Mouse (Mus musculus) embryonic fibroblast, embryonic 13.5 days (primary cell): ENCODE data around the gene Amz2.

Experiments
- CTCF ChIP-seq: IDR thresholded peaks from 2 replicates; pipeline ENCODE4 v1.5.1; 2011; ENCODE audit warnings: mild to moderate bottlenecking, control low read depth, low read length, moderate library complexity, borderline replicate concordance; ENCODE audit not compliant: insufficient read depth
- POLR2A ChIP-seq: IDR thresholded peaks from 2 replicates; pipeline ENCODE4 v1.6.1; 2011; ENCODE audit warnings: low read depth, mild to moderate bottlenecking, control low read depth, low read length, moderate library complexity

GRCm38 (mm10) chr11:109445438-109446035, 19.8 kb downstream of the Amz2 start:
- TF ChIP-seq POLR2A (no peak), CTCF (peak; percentile 37; the same call in 1 of the 2 replicates)
